Mouse (Mus musculus): Measurements from ENCODE around the gene Rorb. TPM values are rescaled to one million over a fixed set of nuclear protein-coding genes. Genes with fewer than 3 reads are reported as not detected.

The Rorb gene
- total RNA-seq, 2 experiments from 2014 or later, result not detected

DNA sequence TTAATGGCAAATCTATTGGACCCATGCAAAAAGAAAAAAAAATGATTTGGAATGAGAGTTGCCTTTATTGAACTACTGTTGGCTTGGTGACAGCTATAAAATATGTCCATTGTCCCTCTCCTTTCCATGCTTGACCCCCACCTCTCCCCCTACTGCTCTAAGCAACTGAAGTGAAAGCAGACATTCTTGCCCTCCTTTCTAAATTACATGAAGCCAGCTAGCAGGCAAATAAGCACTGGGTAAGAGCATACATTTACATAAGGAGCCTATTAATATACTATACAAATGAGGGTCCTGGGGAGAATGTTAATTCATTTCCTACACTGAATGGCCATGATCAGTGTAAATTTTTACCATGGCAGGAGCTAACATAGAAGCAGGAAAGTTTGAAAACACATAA lies 212.8 kb downstream of the Rorb start:
- ATAC-seq (replicated peaks; ENCODE audit: low FRiP score, poor library complexity, severe bottlenecking), result no peak

DNA sequence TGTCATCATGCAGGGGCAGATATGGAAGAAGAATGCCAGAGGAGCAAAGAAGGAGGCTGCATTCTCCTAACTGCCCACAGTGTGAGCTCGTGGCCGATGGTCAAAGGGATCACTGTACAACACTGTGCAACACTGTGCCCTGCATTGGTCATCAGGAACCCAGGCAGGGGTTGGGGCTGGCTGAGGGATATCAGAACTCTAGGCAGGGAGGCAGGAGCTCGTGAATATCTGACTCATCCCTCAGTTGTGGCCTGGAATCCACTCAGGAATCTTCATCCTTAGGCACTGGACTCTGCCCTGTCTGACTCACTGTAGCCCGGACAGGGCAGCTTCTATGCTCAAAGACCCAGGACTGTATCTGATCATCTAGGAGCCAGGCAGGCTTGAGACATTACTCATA lies 220.8 kb downstream of the Rorb start:
- no peak for ATAC-seq (replicated peaks; ENCODE audit: low FRiP score, poor library complexity, severe bottlenecking)

DNA sequence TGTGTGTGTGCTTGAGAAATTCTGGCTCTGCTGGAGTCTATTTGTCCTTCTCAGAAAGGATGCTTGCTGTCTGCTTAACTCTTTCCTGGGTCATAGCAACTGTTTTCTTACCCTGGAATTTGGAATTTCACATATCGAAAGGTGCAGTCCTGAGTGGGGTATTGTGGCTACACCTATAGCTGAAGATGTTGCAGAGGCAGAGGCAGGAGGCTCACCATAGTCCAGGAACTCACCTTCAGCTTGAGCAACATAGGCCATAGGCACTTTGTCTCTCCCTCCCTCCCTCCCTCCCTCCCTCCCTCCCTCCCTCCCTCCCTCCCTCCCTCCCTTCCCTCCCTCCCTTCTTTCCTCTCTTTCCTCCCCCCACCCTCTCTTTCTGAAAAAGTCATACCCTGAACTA lies 221.4 kb downstream of the Rorb start:
- ATAC-seq (replicated peaks; ENCODE audit: low FRiP score, poor library complexity, severe bottlenecking), result no peak

DNA sequence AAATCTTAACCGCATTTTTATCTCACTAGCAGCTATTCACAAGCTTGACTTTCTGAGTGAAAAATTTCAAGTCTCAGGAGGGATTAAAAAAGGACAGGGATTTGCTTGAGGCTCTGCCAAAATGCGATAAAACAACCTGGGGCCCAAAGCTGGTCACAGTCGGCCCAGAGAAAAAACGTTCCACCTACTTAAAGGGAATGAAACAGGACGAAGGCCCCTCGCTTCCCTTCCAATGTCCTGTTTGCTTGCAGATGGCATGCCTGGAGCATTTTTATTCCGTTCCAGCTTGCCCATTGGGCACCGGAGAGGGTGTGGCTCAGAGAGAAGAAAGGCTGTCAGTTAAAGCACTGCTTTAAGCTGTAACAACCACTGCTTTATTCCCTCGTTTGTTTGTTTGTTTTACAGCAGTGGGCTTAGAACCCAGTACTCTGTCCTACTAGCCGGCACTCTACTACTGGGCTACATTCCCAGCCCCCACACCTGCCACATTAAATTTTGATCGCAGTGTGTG lies 221.8 kb downstream of the Rorb start:
- no peak for ATAC-seq (replicated peaks; ENCODE audit: low FRiP score, poor library complexity, severe bottlenecking)

DNA sequence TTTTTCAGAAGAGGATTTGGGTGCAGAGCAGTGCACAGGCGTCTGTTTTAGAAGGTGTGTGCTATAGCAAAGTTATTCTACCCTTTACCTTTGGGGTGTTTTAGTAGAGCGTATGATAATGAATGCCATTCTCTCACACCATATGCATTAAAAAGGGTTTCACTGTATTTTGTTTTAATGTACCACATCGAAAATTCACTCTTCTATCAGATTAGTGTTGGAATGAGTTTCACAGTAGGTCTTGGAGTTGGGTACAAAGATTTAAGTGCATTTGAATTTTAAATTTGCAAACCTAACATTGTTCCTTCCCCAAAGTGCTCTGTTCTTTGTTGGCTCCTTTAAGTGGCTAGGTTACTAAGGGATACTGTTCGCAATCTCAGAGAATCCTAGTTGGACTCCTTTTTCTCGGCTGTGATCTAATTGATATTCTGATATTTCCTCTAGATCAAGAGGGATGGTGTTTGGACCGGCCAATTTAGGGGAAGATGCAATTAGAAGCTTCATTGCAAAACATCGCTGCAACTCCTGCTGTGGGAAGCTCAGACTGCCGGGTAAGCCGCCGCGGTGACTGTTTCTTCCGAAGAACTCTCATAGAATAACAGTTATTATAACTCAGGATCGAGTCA lies 222.4 kb downstream of the Rorb start:
- no peak for ATAC-seq (replicated peaks; ENCODE audit: low FRiP score, poor library complexity, severe bottlenecking)

DNA sequence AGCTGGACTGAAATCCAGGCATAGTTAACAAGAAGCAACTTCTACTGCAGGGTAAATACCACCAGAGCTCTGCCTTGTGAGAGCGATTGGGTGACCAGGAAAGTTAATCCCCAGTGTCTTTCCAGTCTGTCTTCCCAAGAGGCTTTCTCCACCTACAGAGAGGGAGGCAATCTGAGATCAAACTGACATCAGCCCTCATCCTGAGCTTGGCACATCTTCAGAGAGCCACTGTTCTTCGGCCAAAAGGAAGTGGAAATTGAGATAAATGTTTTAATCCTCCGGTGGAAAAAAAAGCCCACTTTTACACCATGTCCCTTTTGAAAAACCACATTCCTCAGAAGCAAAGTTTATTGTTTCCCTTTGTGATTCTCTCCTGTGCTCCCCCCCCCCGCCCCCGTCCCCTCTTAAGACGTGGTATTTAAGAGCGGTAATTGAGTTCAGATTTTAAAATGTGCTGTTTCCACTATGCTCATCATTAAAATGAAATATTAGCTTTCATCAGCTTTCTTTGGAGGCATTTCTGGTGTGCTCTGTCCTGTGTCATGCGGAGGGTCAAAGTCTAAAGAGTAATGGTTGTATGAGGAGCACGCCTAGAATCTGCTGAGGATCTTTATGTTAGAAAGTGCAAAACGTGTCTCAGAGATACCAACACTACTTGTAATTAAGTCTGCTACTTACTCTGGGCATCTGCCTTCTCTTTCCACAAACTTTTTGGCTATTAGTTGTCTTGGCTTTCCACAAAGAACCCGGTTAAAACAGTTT lies 223.2 kb downstream of the Rorb start:
- no peak for ATAC-seq (replicated peaks; ENCODE audit: low FRiP score, poor library complexity, severe bottlenecking)

DNA sequence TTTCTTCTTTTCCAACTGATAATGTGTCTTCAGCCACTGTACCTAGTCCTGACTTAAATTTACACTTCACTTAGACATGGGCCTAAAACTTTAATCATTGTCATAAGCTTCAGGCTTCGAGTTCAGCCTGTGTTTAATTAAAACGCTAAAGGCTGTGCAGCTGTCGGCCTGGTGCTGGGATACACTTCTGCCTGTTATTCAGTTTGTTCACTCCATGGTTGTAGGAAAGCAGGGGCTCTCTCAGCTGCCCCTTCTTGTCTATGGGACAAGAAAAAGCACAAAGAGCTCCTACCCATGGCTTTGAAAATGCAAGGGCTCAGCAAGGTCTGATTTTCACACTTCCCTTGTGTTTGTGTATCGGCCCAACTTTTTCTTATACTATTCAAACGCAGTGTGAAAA lies 229.8 kb downstream of the Rorb start:
- no peak for ATAC-seq (replicated peaks; ENCODE audit: low FRiP score, poor library complexity, severe bottlenecking)
